Mouse (Mus musculus) hindbrain, embryonic 10.5 days (tissue): ENCODE measurements around the gene Grin2a. TPM values are rescaled to one million over a fixed set of nuclear protein-coding genes. Genes with fewer than 3 reads are reported as not detected.

Experiments used
- DNase-seq: peaks from one replicate; pipeline ENCODE4 v3.0.0-alpha.2; 2017; ENCODE audit warnings: low spot score
- H3K27ac ChIP-seq: fragments of 300-500 bp; sonication (generic); 2 replicates; pipeline ENCODE4 v1.5.1; 2016; ENCODE audit warnings: mild to moderate bottlenecking, moderate library complexity
- H3K27me3 ChIP-seq: fragments of 300-500 bp; sonication (generic); 2 replicates; pipeline ENCODE4 v1.6.1; 2016; ENCODE audit warnings: mild to moderate bottlenecking; ENCODE audit not compliant: poor library complexity, insufficient read depth, severe bottlenecking
- H3K36me3 ChIP-seq: fragments of 300-500 bp; sonication (generic); 2 replicates; pipeline ENCODE4 v1.6.1; 2016; ENCODE audit warnings: mild to moderate bottlenecking, moderate library complexity
- H3K4me1 ChIP-seq: fragments of 300-500 bp; sonication (generic); replicated peaks from 2 replicates; pipeline ENCODE4 v1.6.1; 2016; ENCODE audit warnings: mild to moderate bottlenecking
- H3K4me3 ChIP-seq: fragments of 300-500 bp; sonication (generic); 2 replicates; pipeline ENCODE4 v1.5.1; 2016; ENCODE audit warnings: mild to moderate bottlenecking, moderate library complexity
- H3K9me3 ChIP-seq: fragments of 300-500 bp; sonication (generic); 2 replicates; pipeline ENCODE4 v1.6.1; 2016; ENCODE audit warnings: mild to moderate bottlenecking, moderate library complexity
- WGBS: fragments of 180-500 bp; shearing (Covaris S2); methylation state at CpG from one replicate; pipeline ENCODE4 v1.1.7; 2016; 5-methylcytosine and 5-hydroxymethylcytosine counted together
- polyA plus RNA-seq: library from polyadenylated mRNA; unstranded; fragments of >200 nt; fragmentation: Nextera tagmentation; extraction: Ambion mirVana; gene quantifications from 2 replicates; pipeline ENCODE4 v1.2.1, GENCODE M21; 2016

The Grin2a gene
- polyA plus RNA-seq, 1 experiment from 2014 or later = 1.9 TPM

DNA sequence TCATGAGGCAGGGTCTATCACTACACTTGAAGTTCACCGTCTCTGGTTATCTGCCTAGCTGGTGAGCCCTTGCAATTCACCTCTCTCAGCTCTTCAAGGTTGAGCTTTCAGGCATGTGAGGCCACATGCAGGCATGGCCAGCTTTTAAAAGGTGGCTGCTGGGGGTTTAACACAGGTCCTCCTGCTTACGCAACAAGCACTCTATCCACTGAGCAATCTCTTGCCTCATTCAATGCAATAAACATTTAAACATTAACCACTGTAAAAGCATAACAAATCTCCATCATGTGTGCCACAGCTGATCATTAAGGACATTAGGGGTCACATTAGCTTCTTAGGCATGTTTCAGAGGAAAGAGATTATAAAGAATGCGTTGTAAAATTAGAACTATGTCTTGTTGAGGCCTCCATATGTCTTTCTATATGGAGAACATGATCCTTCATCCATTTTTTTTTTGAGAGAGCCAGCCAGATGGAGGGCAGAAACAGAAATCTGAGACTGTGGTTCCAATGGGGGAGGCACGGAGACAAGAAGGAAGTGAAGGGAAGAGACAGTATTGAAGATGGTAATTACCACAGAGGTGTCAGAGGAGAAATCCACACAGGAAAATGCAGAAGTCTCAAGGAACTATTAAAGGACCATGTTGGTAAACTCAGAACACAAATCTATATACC is 170.8 kb downstream of the Grin2a start:
- H3K36me3 ChIP-seq = no peaks in the 10 kb centered on the region

DNA sequence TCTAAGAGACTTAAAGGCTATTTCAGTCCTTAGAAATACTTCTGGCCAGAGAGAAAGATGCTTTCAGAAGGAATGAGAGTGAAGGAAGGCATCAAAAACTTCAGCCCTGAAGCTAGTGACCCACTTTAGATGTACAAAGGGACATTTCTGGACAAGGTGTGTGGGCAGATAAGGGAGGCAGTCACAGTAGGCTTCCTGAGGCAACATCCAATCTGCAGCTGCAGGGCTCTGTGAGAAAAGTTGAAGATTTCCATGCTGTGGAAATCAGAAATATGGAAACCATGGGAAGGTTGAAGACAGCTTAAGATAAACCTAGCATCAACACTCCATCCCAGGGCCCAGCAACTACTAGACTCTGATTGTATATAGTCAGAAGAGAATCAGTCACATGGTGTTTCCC is 171.7 kb downstream of the Grin2a start:
- Histone ChIP-seq H3K27me3 (peaks cover 4% of the 10 kb centered on the region; the same call in 1 of the 2 replicates), H3K4me1 (no peaks in the 10 kb centered on the region), H3K27ac (no peak overlapping the region), H3K9me3 (no peaks in the 10 kb centered on the region), H3K36me3 (no peaks in the 10 kb centered on the region), H3K4me3 (no peak overlapping the region)
- no peak for DNase-seq

More for the DNA sequence above, 170.8 kb downstream of the Grin2a start:
- Histone ChIP-seq H3K4me3 (no peak overlapping the region), H3K27me3 (peaks cover 4% of the 10 kb centered on the region; the same call in 1 of the 2 replicates), H3K4me1 (no peaks in the 10 kb centered on the region), H3K27ac (no peak overlapping the region), H3K9me3 (no peaks in the 10 kb centered on the region)
- DNase-seq = no peak
- WGBS = 87% methylated on average over 4 of the region's 4 CpGs

DNA sequence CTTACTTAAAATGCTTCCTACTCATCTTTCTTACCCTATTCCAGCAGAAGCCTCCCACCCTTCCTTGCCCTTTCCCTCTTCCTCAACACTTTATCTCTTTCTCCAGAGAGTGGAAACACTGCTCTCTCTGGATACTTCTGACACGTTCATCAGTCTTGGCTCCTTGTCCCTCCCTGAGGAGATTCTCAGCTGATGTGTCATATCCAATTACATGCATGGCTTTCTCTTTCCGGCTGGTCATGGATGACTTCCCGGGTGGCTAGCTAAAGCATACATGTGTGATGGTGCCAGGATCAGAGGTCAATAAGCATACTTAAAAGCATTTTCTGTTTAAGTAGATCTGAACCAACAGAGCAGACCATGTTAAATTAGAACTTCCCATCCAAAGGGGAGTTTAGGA is 175.9 kb downstream of the Grin2a start:
- no peak for DNase-seq
- Histone ChIP-seq H3K36me3 (no peaks in the 10 kb centered on the region), H3K27me3 (no peaks in the 10 kb centered on the region), H3K4me1 (no peaks in the 10 kb centered on the region), H3K9me3 (no peaks in the 10 kb centered on the region), H3K27ac (no peak overlapping the region), H3K4me3 (no peak overlapping the region)
- 45% methylated on average over 3 of the region's 3 CpGs for WGBS

DNA sequence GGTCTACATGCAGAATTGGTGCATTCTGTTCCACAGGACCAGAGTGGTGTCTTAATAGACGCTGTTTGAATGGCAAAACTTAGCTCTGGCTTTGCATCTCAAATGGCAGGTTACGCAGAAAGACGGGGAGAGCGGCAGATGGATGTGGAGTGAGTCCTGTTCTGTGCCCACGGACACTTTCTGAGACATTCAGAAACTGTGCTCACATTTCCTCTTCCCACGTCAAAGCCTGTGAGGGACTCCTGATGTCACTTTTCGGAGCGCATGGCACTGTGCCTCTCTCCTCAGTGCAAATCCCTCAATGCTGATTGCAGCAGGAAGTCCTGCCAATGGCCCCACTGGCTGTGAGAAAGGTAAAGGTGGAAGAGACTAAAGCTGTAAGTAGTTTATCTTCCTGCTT is 194.0 kb downstream of the Grin2a start:
- no peaks in the 10 kb centered on the region for H3K9me3 ChIP-seq
- 91% methylated on average over 8 of the region's 8 CpGs for WGBS

DNA sequence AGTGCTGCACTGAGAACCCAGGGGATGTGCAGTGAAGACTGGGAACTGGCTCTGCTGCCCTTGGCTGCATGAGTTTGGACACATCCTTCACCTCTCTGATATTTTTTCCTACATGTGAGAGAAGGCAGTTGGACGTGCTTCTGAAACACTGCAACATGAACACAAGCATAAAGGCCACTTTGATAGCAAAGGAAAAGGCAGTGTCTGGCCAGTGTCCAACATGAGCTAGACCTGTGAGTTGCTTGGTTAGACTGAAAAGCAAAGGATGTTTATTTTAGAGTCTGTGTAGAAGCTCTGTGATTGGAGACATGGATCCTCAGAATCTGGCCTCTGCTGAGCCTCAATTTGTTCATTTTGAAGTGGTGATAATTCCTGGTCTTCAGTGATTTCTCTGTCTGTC is 195.1 kb downstream of the Grin2a start:
- H3K36me3 ChIP-seq = no peaks in the 10 kb centered on the region
- no peaks in the 10 kb centered on the region for H3K4me1 ChIP-seq
- DNase-seq = no peak
- H3K9me3 ChIP-seq = no peaks in the 10 kb centered on the region
- H3K4me3 ChIP-seq = no peak overlapping the region
- no peak overlapping the region for H3K27ac ChIP-seq
- H3K27me3 ChIP-seq = no peaks in the 10 kb centered on the region
- WGBS = 81% methylated on average over 1 of the region's 1 CpGs

More for the DNA sequence above, 194.0 kb downstream of the Grin2a start:
- Histone ChIP-seq H3K36me3 (no peaks in the 10 kb centered on the region), H3K27me3 (no peaks in the 10 kb centered on the region), H3K4me1 (no peaks in the 10 kb centered on the region), H3K27ac (no peak overlapping the region), H3K4me3 (no peak overlapping the region)
- no peak for DNase-seq

DNA sequence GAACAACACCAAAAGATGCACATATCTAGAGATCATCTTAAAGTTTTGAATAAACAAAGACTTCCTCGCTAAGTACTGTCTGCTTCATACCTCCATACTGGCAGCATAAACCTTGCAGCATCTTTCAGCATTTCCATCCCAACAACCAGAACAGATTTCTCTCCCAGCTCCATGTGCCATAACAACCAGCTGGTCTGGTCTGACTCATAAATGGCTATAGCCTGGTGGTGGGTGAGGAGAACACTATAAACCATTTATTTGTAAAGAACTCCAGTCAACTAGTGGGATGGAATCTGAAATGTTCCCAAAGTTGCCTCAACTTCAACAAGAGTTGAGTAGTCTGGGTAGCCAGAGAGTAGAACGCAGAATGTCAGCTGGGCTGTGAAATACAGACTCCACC is 202.4 kb downstream of the Grin2a start:
- Histone ChIP-seq H3K27ac (no peak overlapping the region), H3K4me3 (no peak overlapping the region), H3K4me1 (no peaks in the 10 kb centered on the region), H3K27me3 (no peaks in the 10 kb centered on the region), H3K9me3 (no peaks in the 10 kb centered on the region), H3K36me3 (no peaks in the 10 kb centered on the region)
- WGBS = 89% methylated on average over 2 of the region's 2 CpGs
- no peak for DNase-seq

DNA sequence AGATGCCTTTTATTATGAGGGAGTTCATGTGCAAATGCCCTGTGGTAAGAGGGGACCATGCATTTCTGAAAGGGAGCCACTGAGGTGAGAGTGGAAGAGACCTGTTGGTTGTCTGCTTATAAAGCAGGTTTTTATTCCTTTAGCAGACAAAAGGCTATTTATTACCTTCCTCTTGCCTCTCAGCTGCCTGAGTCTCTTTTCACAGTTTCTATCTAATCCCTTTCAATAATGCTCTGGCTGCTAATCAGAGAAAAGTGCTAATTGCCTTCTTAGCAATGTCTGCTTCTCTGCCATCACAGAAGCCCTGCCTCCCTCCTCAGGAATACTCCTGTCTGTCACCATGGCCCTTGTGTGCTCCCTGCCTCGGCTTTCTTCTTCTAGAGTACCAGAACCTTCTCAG is 209.1 kb downstream of the Grin2a start:
- Histone ChIP-seq H3K27me3 (no peaks in the 10 kb centered on the region), H3K4me1 (no peaks in the 10 kb centered on the region), H3K9me3 (no peaks in the 10 kb centered on the region), H3K4me3 (no peak overlapping the region), H3K27ac (no peak overlapping the region), H3K36me3 (no peaks in the 10 kb centered on the region)
- no peak for DNase-seq
- WGBS = 72% methylated on average over 1 of the region's 1 CpGs

DNA sequence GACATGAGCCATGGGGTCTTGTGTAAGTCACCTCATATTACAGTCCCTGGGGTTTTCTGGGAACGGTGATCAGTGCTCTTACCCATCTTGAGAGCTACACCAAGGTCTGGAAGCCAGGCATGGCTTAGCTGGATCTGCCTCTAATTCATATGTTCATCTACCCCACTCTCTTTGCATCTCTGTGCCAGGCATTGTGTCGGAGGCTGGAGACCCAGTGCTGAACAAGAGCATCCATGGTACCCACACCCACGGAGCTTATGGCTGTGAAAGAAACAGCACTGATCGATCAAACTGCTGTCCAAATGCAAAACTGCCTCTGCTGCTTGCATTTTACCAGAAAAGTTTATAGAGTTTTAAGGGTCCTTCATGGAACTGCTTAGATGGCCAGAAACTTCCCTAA is 209.5 kb downstream of the Grin2a start:
- Histone ChIP-seq H3K36me3 (no peaks in the 10 kb centered on the region), H3K27me3 (no peaks in the 10 kb centered on the region), H3K4me1 (no peaks in the 10 kb centered on the region), H3K9me3 (no peaks in the 10 kb centered on the region), H3K4me3 (no peak overlapping the region), H3K27ac (no peak overlapping the region)
- no peak for DNase-seq
- WGBS = 89% methylated on average over 4 of the region's 4 CpGs

DNA sequence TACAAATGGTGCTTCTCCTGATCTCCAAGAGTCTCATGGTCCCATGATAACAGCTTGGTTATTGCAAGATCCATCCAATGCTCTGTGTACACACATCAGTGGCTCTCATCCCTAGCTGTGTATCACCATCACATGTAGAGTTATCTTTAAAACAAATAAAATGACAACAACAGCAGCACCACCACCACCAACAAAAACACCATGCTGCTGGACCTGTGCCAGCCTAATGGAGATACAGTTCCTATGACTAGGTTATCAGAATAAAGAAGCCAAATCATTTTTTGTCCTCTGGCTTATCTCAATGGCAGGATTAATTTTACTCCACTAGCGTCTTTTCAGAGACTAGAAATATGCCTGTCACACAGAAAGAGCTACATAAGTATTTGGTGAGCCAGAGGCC is 226.4 kb downstream of the Grin2a start:
- Histone ChIP-seq H3K27ac (no peak overlapping the region), H3K9me3 (no peaks in the 10 kb centered on the region), H3K4me3 (no peak overlapping the region), H3K4me1 (no peaks in the 10 kb centered on the region), H3K36me3 (no peaks in the 10 kb centered on the region), H3K27me3 (no peaks in the 10 kb centered on the region)
- 80% methylated on average over 1 of the region's 1 CpGs for WGBS
- DNase-seq = no peak

DNA sequence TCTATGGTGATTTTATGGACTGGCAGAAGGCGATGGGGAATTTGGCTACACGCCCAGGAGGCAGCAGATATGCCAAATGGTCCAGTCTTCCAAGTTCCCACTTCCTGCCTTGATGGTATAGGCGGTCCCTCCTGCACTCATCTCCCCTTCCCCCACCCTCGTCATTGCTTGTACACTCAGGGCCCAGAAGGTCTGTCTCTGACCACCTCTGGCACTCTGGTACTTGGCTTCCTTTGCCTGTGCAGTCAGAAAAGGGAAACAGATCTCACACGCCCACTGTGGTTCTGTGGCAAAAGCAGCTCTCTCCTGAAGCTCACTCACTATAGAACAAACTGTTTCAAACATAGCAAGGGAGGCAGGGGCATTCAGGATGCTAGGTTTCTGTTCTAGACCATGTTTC is 227.0 kb downstream of the Grin2a start:
- Histone ChIP-seq H3K9me3 (no peaks in the 10 kb centered on the region), H3K36me3 (no peaks in the 10 kb centered on the region), H3K4me1 (no peaks in the 10 kb centered on the region), H3K27me3 (no peaks in the 10 kb centered on the region), H3K27ac (no peak overlapping the region), H3K4me3 (no peak overlapping the region)
- no peak for DNase-seq
- WGBS = 86% methylated on average over 5 of the region's 5 CpGs

DNA sequence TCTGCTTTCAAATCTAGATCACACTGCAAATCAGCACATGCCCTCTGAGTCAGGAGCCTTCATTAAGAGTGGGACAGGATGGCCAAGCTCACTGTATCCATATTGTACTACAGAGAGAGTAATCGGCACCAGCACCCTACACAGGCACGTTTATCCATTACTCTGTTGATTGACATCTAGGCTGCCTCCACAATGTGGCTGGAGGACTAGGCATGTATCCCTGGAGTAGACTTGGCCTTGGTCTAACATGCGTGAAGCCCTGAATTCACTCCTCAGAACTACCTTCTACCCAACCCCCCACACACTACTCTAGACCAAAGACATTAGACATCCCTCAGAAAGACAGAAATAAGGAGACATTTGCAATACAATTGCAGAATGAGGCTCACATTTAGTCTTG is 227.4 kb downstream of the Grin2a start:
- H3K27me3 ChIP-seq = no peaks in the 10 kb centered on the region
- 89% methylated on average over 3 of the region's 3 CpGs for WGBS
- no peak overlapping the region for H3K27ac ChIP-seq
- no peak overlapping the region for H3K4me3 ChIP-seq
- H3K4me1 ChIP-seq = no peaks in the 10 kb centered on the region
- no peak for DNase-seq
- H3K36me3 ChIP-seq = no peaks in the 10 kb centered on the region
- no peaks in the 10 kb centered on the region for H3K9me3 ChIP-seq

DNA sequence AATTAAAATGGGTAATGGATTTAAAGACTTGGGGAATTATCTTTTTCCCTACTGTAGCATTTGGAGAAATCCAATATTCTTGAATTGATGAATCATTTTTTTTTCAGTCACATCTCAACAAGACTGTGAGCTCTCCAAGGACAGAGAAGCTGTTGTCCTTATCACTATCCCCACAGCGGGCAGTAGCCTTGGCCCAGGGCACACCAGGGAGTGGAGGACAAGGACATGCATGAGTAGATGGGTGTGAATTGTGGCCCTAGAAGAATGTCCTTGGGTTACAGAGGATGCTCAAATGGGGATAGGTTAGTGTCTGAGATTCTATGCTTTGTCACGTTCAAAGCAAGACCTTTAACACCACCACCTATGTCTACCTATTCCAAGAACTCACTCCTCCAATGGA is 231.3 kb downstream of the Grin2a start:
- H3K4me3 ChIP-seq = no peak overlapping the region
- no peak overlapping the region for H3K27ac ChIP-seq
- WGBS = 86% methylated on average over 2 of the region's 2 CpGs
- H3K9me3 ChIP-seq = no peaks in the 10 kb centered on the region
- no peaks in the 10 kb centered on the region for H3K4me1 ChIP-seq
- H3K36me3 ChIP-seq = no peaks in the 10 kb centered on the region
- no peak for DNase-seq
- H3K27me3 ChIP-seq = no peaks in the 10 kb centered on the region

DNA sequence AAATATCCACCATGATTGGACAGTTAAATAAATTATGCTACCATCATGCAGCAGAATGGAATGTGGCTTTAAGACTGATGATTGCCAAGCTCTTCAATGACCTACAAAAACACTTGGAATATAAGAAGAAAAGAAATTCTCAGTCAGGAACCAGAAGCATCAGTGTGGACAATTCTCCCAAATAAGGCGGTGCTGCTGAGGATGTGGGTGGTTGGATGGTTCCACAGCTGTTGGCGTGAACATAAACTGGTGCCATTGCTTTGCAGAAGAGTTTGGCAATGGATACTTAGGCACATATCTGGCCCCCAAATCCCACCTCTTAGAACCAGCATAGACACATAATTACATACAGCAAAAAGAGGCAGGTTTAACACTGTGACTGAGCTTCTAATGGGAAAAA is 235.0 kb downstream of the Grin2a start:
- Histone ChIP-seq H3K4me1 (0 out of 2 replicates have a peak, but pooled peaks cover 4% of the 10 kb centered on the region), H3K27me3 (no peaks in the 10 kb centered on the region), H3K36me3 (no peaks in the 10 kb centered on the region), H3K27ac (no peak overlapping the region), H3K4me3 (no peak overlapping the region), H3K9me3 (no peaks in the 10 kb centered on the region)
- WGBS = 96% methylated on average over 2 of the region's 2 CpGs
- DNase-seq = no peak

DNA sequence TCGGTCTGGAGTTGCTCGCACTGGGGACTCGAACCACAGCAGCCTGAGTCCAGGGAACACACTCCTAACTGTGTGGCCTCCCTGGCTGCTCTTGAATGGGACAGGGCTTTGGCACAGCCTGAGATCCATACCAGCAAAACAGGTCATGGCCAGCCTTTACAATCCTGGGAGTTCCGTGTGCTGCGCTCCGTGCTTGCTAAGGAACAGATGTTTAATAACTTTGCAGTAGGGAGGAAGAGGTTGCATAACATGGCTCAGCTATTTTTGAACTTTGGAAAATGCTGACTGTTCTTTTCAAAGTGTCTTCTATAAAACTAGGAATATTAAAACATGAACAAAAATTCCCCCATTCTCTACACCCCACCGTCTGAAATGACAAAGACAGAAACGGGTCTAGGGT is 238.5 kb downstream of the Grin2a start:
- no peak for DNase-seq
- 0 out of 2 replicates have a peak, but pooled peaks cover 4% of the 10 kb centered on the region for H3K4me1 ChIP-seq
- H3K36me3 ChIP-seq = no peaks in the 10 kb centered on the region

More for the DNA sequence above, 238.5 kb downstream of the Grin2a start:
- no peaks in the 10 kb centered on the region for H3K9me3 ChIP-seq
- no peaks in the 10 kb centered on the region for H3K27me3 ChIP-seq
- no peak overlapping the region for H3K27ac ChIP-seq
- no peak overlapping the region for H3K4me3 ChIP-seq
- WGBS = 93% methylated on average over 8 of the region's 8 CpGs
